24 mouse cellular contexts compared by ENCODE assay signal in genomic region chr8:114902584-114902983, GRCm38 (mm10).
A peak's percentile ranks its signal among the peaks of the same experiment; 100 is the strongest.
DNase-seq lines count a peak whose midpoint lies in the region; ATAC-seq and TF ChIP-seq lines count a peak whose summit lies in the region.
"Had no signal": no experiment of that assay in that cellular context is flagged by ENCODE, and none has a peak within 500 bp of the region (broad histone marks: within the 10 kb centered on the region; RNA-seq: fewer than 3 reads in every experiment).

No protein-coding gene starts in this region.

- DNase-seq in lung, postnatal 0 days (ENCODE audit: low spot score), result peak; percentile 85
- peak; percentile 35 for DNase-seq in lung, postnatal 36 days
- no peak for DNase-seq in left cerebral cortex, postnatal 14 days (ENCODE audit: low spot score in 2 of 2)
- no peak for DNase-seq in thymus, postnatal 36 days
- no peak for DNase-seq in embryo, embryonic 10 days (ENCODE audit: low spot score)
- DNase-seq: adrenal gland, adult 8-10 months; adrenal gland, postnatal 25 days; cerebellum, adult 11-12 months; cerebellum, adult 8-10 months; cerebellum, postnatal 10 days; cerebellum, postnatal 36 days; forebrain, postnatal 0 days; gastrocnemius, adult 2 months; gastrocnemius, postnatal 14 days; heart, adult 11 months had no signal

- ATAC-seq in intestine, embryonic 15.5 days, result peak; percentile 58; the same call in 1 of the 2 replicates
- ATAC-seq in intestine, postnatal 0 days, result no peak
- ATAC-seq in intestine, embryonic 16.5 days, result peak; percentile 16; the same call in 1 of the 2 replicates
- peak; percentile 96 for ATAC-seq in lung, postnatal 0 days
- ATAC-seq: activated CD4-positive, CD25-positive, alpha-beta regulatory T cell, adult 4 months; forebrain, embryonic 14.5 days; forebrain, postnatal 0 days had no signal

- H3K36me3 ChIP-seq in intestine, embryonic 15.5 days, result no peaks in the 10 kb centered on the region
- no peaks in the 10 kb centered on the region for H3K36me3 ChIP-seq in intestine, postnatal 0 days (ENCODE audit: control insufficient read depth, insufficient read depth)
- no peaks in the 10 kb centered on the region for H3K36me3 ChIP-seq in intestine, embryonic 16.5 days (ENCODE audit: control insufficient read depth, insufficient read depth, low read length)
- H3K36me3 ChIP-seq in lung, postnatal 0 days (ENCODE audit: insufficient read depth, low read length), result no peaks in the 10 kb centered on the region
- H3K36me3 ChIP-seq: embryonic facial prominence, embryonic 12.5 days; embryonic facial prominence, embryonic 15.5 days; hindbrain, embryonic 12.5 days had no signal

- H3K27me3 ChIP-seq in intestine, embryonic 15.5 days (replicated peaks), result no peaks in the 10 kb centered on the region
- H3K27me3 ChIP-seq in intestine, postnatal 0 days (replicated peaks; ENCODE audit: control insufficient read depth, insufficient read depth, low read length), result no peaks in the 10 kb centered on the region
- H3K27me3 ChIP-seq in intestine, embryonic 16.5 days (replicated peaks; ENCODE audit: control insufficient read depth, insufficient read depth, low read length), result no peaks in the 10 kb centered on the region
- H3K27me3 ChIP-seq in lung, postnatal 0 days (replicated peaks; ENCODE audit: insufficient read depth, low read length), result no peaks in the 10 kb centered on the region
- H3K27me3 ChIP-seq: embryonic facial prominence, embryonic 12.5 days; embryonic facial prominence, embryonic 15.5 days had no signal

- 66% methylated on average over 5 of the region's 5 CpGs for WGBS in intestine, embryonic 15.5 days
- WGBS in intestine, postnatal 0 days, result 47% methylated on average over 5 of the region's 5 CpGs
- 58% methylated on average over 5 of the region's 5 CpGs for WGBS in intestine, embryonic 16.5 days
- WGBS in lung, postnatal 0 days, result 57% methylated on average over 5 of the region's 5 CpGs

- H3K9me3 ChIP-seq in intestine, embryonic 15.5 days, result no peaks in the 10 kb centered on the region
- H3K9me3 ChIP-seq in intestine, postnatal 0 days (ENCODE audit: control insufficient read depth), result no peaks in the 10 kb centered on the region
- no peaks in the 10 kb centered on the region for H3K9me3 ChIP-seq in intestine, embryonic 16.5 days (ENCODE audit: control insufficient read depth, low read length)
- no peaks in the 10 kb centered on the region for H3K9me3 ChIP-seq in lung, postnatal 0 days (ENCODE audit: low read length)
- H3K9me3 ChIP-seq: embryonic facial prominence, embryonic 12.5 days; embryonic facial prominence, embryonic 15.5 days; hindbrain, embryonic 12.5 days had no signal

- no peak overlapping the region for H3K27ac ChIP-seq in intestine, embryonic 15.5 days
- no peak overlapping the region for H3K27ac ChIP-seq in intestine, postnatal 0 days (ENCODE audit: low read depth, low read length)
- no peak overlapping the region for H3K27ac ChIP-seq in intestine, embryonic 16.5 days (ENCODE audit: low read length)
- H3K27ac ChIP-seq in lung, postnatal 0 days (ENCODE audit: low read length), result peak overlapping the region; percentile 7; the same call in 1 of the 2 replicates
- H3K27ac ChIP-seq: embryonic facial prominence, embryonic 12.5 days; embryonic facial prominence, embryonic 15.5 days; gastrocnemius, adult 2 months; hindbrain, embryonic 12.5 days had no signal

- no peak overlapping the region for H3K4me2 ChIP-seq in intestine, embryonic 15.5 days (replicated peaks)
- no peak overlapping the region for H3K4me2 ChIP-seq in intestine, postnatal 0 days (replicated peaks; ENCODE audit: low read depth)
- no peak overlapping the region for H3K4me2 ChIP-seq in intestine, embryonic 16.5 days (ENCODE audit: low read depth, low read length)
- H3K4me2 ChIP-seq in lung, postnatal 0 days (replicated peaks; ENCODE audit: low read depth, low read length), result no peak overlapping the region
- H3K4me2 ChIP-seq: embryonic facial prominence, embryonic 12.5 days; embryonic facial prominence, embryonic 15.5 days; heart, embryonic 11.5 days; hindbrain, embryonic 12.5 days had no signal

- peak; percentile 50; the same call in 1 of the 2 replicates for TF ChIP-seq EP300 in lung, postnatal 0 days (IDR thresholded peaks at IDR 0.05)

- no peaks in the 10 kb centered on the region; the same call in 1 of the 2 replicates for H3K4me1 ChIP-seq in intestine, embryonic 15.5 days (replicated peaks)
- H3K4me1 ChIP-seq in intestine, postnatal 0 days (replicated peaks; ENCODE audit: control insufficient read depth, insufficient read depth, low read length), result no peaks in the 10 kb centered on the region
- peaks cover 3% of the 10 kb centered on the region; the same call in 1 of the 2 replicates for H3K4me1 ChIP-seq in intestine, embryonic 16.5 days (ENCODE audit: control insufficient read depth, insufficient read depth, low read length)
- H3K4me1 ChIP-seq in lung, postnatal 0 days (ENCODE audit: insufficient read depth, low read depth, low read length), result no peaks in the 10 kb centered on the region
- H3K4me1 ChIP-seq: embryonic facial prominence, embryonic 12.5 days; embryonic facial prominence, embryonic 15.5 days had no signal

- H3K9ac ChIP-seq in intestine, embryonic 15.5 days, result no peak overlapping the region
- H3K9ac ChIP-seq in intestine, postnatal 0 days (ENCODE audit: low read depth, low read length), result no peak overlapping the region
- H3K9ac ChIP-seq in intestine, embryonic 16.5 days (ENCODE audit: low read depth, low read length), result no peak overlapping the region
- H3K9ac ChIP-seq in lung, postnatal 0 days (replicated peaks; ENCODE audit: low read depth), result no peak overlapping the region
- H3K9ac ChIP-seq: embryonic facial prominence, embryonic 12.5 days; embryonic facial prominence, embryonic 15.5 days; forebrain, postnatal 0 days; hindbrain, embryonic 12.5 days had no signal

- intact Hi-C loops in left cerebral cortex, postnatal 14 days (cut with DNase I), result no loop called here

- TF ChIP-seq CTCF in intestine, postnatal 0 days (IDR thresholded peaks at IDR 0.05; ENCODE audit: low read depth), result no peak
- no peak for TF ChIP-seq CTCF in lung, postnatal 0 days (IDR thresholded peaks at IDR 0.05)

- H3K4me3 ChIP-seq in intestine, embryonic 15.5 days (replicated peaks), result no peak overlapping the region
- H3K4me3 ChIP-seq in intestine, postnatal 0 days (ENCODE audit: low read depth, low read length), result no peak overlapping the region
- H3K4me3 ChIP-seq in intestine, embryonic 16.5 days (ENCODE audit: low read length), result no peak overlapping the region
- H3K4me3 ChIP-seq in lung, postnatal 0 days (ENCODE audit: low read depth, low read length), result no peak overlapping the region
- H3K4me3 ChIP-seq: embryonic facial prominence, embryonic 12.5 days; embryonic facial prominence, embryonic 15.5 days; gastrocnemius, adult 2 months; hindbrain, embryonic 12.5 days had no signal

Comparison
In these comparisons a context has a peak if more than half of its experiments do, and no peak if none do; other contexts are left out.
1. DNase-seq: peak in lung, postnatal 0 days (single experiment) and lung, postnatal 36 days (single experiment); none in left cerebral cortex, postnatal 14 days (0 of 2), thymus, postnatal 36 days (0 of 2) and embryo, embryonic 10 days (single experiment).